Mouse (Mus musculus) lung, adult 2 months (tissue): ENCODE data around the gene Adtrp.

Experiments used
- CTCF ChIP-seq: fragments of 200-500 bp; IDR thresholded peaks from 2 replicates; pipeline ENCODE4 v1.5.1; 2011; ENCODE audit warnings: mild to moderate bottlenecking, low read length, control low read depth; ENCODE audit not compliant: insufficient read depth
- POLR2A ChIP-seq: fragments of 200-500 bp; IDR thresholded peaks from 2 replicates; pipeline ENCODE4 v1.6.1; 2011; ENCODE audit warnings: low read depth, mild to moderate bottlenecking, control low read depth, low read length, borderline replicate concordance; ENCODE audit errors: extremely low read depth

GRCm38 (mm10) chr13:41784889-41785701, 62.4 kb downstream of the Adtrp start:
- TF ChIP-seq CTCF (no peak), POLR2A (no peak)
